Mouse (Mus musculus): Measurements from ENCODE around the gene Clip2.

- no peak for TF ChIP-seq POLR2A (IDR thresholded peaks at IDR 0.05; ENCODE audit: low read depth, low read length)
- TF ChIP-seq CTCF (IDR thresholded peaks at IDR 0.05; ENCODE audit: borderline replicate concordance, insufficient read depth, low read length), result no peak
These were observed 61.0 kb downstream of the Clip2 start for GRCm38 (mm10) chr5:134491206-134491605.
